Mouse (Mus musculus) hindbrain, postnatal 0 days (tissue): Measurements from ENCODE around the gene Vmn1r1. TPM values are rescaled to one million over a fixed set of nuclear protein-coding genes. Genes with fewer than 3 reads are reported as not detected.

Source experiments
- ATAC-seq: fragments of 200-750 bp; cut with Nextera tagmentation; 2 replicates; pipeline ENCODE4 v1.8.0; 2017; ENCODE audit warnings: mild to moderate bottlenecking, moderate TSS enrichment, moderate library complexity
- DNase-seq: peaks from one replicate; pipeline ENCODE4 v3.0.0-alpha.2; 2015; ENCODE audit warnings: low spot score
- H3K27ac ChIP-seq: fragments of 300-500 bp; sonication (generic); 2 replicates; pipeline ENCODE4 v1.5.1; 2014; ENCODE audit warnings: mild to moderate bottlenecking
- H3K27me3 ChIP-seq: fragments of 300-500 bp; sonication (generic); 2 replicates; pipeline ENCODE4 v1.6.1; 2014; ENCODE audit warnings: low read length, mixed read lengths; ENCODE audit not compliant: insufficient read depth
- H3K36me3 ChIP-seq: fragments of 300-500 bp; sonication (generic); 2 replicates; pipeline ENCODE4 v1.6.1; 2014; ENCODE audit warnings: low read length, mixed read lengths; ENCODE audit not compliant: insufficient read depth
- H3K4me1 ChIP-seq: fragments of 300-500 bp; sonication (generic); 2 replicates; pipeline ENCODE4 v1.6.1; 2014; ENCODE audit warnings: antibody characterized with exemption, low read length, mixed read lengths; ENCODE audit not compliant: insufficient read depth
- H3K4me2 ChIP-seq: fragments of 300-500 bp; sonication (generic); 2 replicates; pipeline ENCODE4 v1.6.1; 2014; ENCODE audit warnings: low read depth, mild to moderate bottlenecking, low read length, moderate library complexity, mixed read lengths
- H3K4me3 ChIP-seq: fragments of 300-500 bp; sonication (generic); 2 replicates; pipeline ENCODE4 v1.5.1; 2014; ENCODE audit warnings: low read length
- H3K9ac ChIP-seq: fragments of 300-500 bp; sonication (generic); replicated peaks from 2 replicates; pipeline ENCODE4 v1.6.1; 2014; ENCODE audit warnings: mild to moderate bottlenecking, low read length, moderate library complexity, mixed read lengths
- H3K9me3 ChIP-seq: fragments of 300-500 bp; sonication (generic); 2 replicates; pipeline ENCODE4 v1.6.1; 2016; ENCODE audit warnings: low read length, mixed read lengths
- CTCF ChIP-seq: IDR thresholded peaks from 2 replicates; pipeline ENCODE4 v1.5.1; 2016; ENCODE audit warnings: antibody characterized with exemption, control low read depth, low read depth
- WGBS: fragments of 180-500 bp; shearing (Covaris S2); extraction: QIAGEN DNeasy Blood & Tissue Kit; methylation state at CpG from one replicate; pipeline ENCODE4 v1.1.7; 2014; 5-methylcytosine and 5-hydroxymethylcytosine counted together
- polyA plus RNA-seq: library from polyadenylated mRNA; unstranded; fragments of >200 nt; fragmentation: Nextera tagmentation; extraction: Ambion mirVana; gene quantifications from 2 replicates; pipeline ENCODE4 v1.2.1, GENCODE M21; 2015
- total RNA-seq: library from RNA; depleted of rRNA; stranded (reverse); fragments of >200 nt; gene quantifications from 2 replicates; pipeline ENCODE4 v1.2.3, GENCODE M21; 2014

Vmn1r1 gene
- total and polyA plus RNA-seq, 2 experiments from 2014 or later = not detected

- Histone ChIP-seq H3K4me1 (no peaks in the 10 kb centered on the region), H3K4me2 (no peak overlapping the region), H3K27ac (no peak overlapping the region), H3K9me3 (no peaks in the 10 kb centered on the region), H3K4me3 (no peak overlapping the region), H3K9ac (no peak overlapping the region), H3K27me3 (no peaks in the 10 kb centered on the region), H3K36me3 (no peaks in the 10 kb centered on the region)
- no peak for ATAC-seq
- DNase-seq = no peak
- WGBS = 70% methylated on average over 7 of the region's 7 CpGs
- no peak for TF ChIP-seq CTCF
These were observed 15.3 kb downstream of the Vmn1r1 start for GRCm38 (mm10) chr1:182148864-182149514.

DNA sequence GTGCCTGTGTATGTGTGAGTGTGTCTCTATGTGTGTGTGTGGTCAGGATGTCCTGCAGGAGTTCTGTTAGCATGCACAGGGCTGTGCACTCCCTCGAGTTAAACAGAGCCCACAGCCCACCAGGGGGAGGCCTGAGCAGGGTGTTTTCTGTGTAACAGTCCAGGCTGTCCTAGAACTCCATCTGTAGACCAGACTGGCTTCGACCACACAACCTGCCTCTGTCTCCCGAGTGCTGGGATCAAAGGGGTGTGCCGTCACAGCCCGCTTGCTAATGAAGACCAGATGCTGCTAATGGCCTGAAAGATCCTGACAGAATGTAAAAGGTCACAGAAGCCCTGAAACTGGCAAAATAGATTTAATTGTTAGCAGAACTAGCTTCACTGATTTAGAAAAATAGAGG, 18.7 kb downstream of the Vmn1r1 start:
- H3K4me2 ChIP-seq = no peak overlapping the region
- WGBS = 56% methylated on average over 5 of the region's 5 CpGs

GRCm38 (mm10) chr1:182143288-182143687, 21.0 kb downstream of the Vmn1r1 start:
- DNase-seq = no peak
- no peaks in the 10 kb centered on the region for H3K36me3 ChIP-seq
- H3K27ac ChIP-seq = no peak overlapping the region
- WGBS = 79% methylated on average over 8 of the region's 8 CpGs
- H3K9ac ChIP-seq = no peak overlapping the region
- no peak overlapping the region for H3K4me2 ChIP-seq
- H3K4me3 ChIP-seq = no peak overlapping the region
- ATAC-seq = no peak
- no peaks in the 10 kb centered on the region for H3K4me1 ChIP-seq
- no peaks in the 10 kb centered on the region for H3K27me3 ChIP-seq
- peak; percentile 42; the same call in 1 of the 2 replicates for TF ChIP-seq CTCF
- no peaks in the 10 kb centered on the region for H3K9me3 ChIP-seq

More for the DNA sequence above, 18.7 kb downstream of the Vmn1r1 start:
- no peaks in the 10 kb centered on the region for H3K4me1 ChIP-seq
- no peaks in the 10 kb centered on the region for H3K27me3 ChIP-seq
- no peaks in the 10 kb centered on the region for H3K36me3 ChIP-seq
- H3K9me3 ChIP-seq = no peaks in the 10 kb centered on the region
- 0 out of 2 replicates have a peak, but pooled peaks have one; percentile 16 for TF ChIP-seq CTCF
- no peak for ATAC-seq
- no peak for DNase-seq
- H3K27ac ChIP-seq = no peak overlapping the region
- H3K4me3 ChIP-seq = no peak overlapping the region
- H3K9ac ChIP-seq = no peak overlapping the region

DNA sequence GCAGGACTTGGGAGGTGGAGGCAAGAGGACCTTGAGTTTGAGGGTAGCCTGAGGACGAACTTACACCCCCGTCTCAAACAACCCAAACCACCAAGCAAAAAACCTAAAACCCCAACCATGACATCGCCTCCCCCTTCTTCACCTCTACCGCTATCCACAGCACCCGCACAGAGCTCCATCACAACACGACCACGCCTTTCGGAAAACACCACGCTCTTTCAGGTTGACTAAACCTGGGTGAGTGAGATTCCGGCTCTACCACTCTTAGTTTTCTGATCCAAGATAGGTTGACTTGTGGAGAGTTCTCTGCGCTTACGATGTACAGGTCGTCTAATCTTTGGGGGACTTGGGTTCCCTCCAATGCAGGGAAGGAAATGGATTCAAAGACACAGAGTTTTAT, 21.6 kb downstream of the Vmn1r1 start:
- no peak overlapping the region for H3K4me2 ChIP-seq
- no peak overlapping the region for H3K27ac ChIP-seq
- no peaks in the 10 kb centered on the region for H3K9me3 ChIP-seq
- DNase-seq = no peak
- no peak for TF ChIP-seq CTCF
- H3K36me3 ChIP-seq = no peaks in the 10 kb centered on the region
- no peak overlapping the region for H3K9ac ChIP-seq
- no peaks in the 10 kb centered on the region for H3K27me3 ChIP-seq
- 95% methylated on average over 13 of the region's 13 CpGs for WGBS
- H3K4me1 ChIP-seq = no peaks in the 10 kb centered on the region
- no peak for ATAC-seq
- no peak overlapping the region for H3K4me3 ChIP-seq

GRCm38 (mm10) chr1:182140370-182140769, 23.9 kb downstream of the Vmn1r1 start:
- Histone ChIP-seq H3K4me1 (no peaks in the 10 kb centered on the region), H3K9me3 (no peaks in the 10 kb centered on the region), H3K4me3 (no peak overlapping the region), H3K27me3 (no peaks in the 10 kb centered on the region), H3K27ac (no peak overlapping the region), H3K4me2 (peak overlapping the region; percentile 11; the same call in 1 of the 2 replicates), H3K36me3 (no peaks in the 10 kb centered on the region), H3K9ac (no peak overlapping the region)
- peak; percentile 94 for TF ChIP-seq CTCF
- WGBS = 2% methylated on average over 6 of the region's 6 CpGs
- DNase-seq (peak; percentile 83), ATAC-seq (peak; percentile 67; the same call in 1 of the 2 replicates)

DNA sequence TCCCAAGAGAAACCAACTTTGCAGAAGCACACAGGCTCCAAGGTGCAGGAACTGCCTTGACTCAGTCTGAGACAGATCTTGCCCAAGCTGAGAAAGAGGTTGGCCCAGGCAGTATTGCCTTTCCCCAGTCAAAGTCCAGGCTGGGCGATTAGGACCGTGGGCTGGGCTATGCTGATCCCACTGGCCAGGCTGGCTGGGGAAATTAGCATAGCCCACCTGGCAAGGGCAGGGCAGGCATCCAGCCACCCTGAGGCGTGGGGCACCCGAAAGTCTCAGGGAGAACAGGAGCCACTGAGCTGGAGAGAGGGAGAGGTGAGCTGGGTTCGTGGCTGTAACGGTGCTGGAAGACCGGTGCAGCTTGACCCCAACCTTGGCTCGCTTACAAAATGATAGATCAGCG, 24.3 kb downstream of the Vmn1r1 start:
- ATAC-seq (no peak), DNase-seq (no peak)
- no peaks in the 10 kb centered on the region for H3K27me3 ChIP-seq
- 42% methylated on average over 9 of the region's 9 CpGs for WGBS
- TF ChIP-seq CTCF = no peak
- no peaks in the 10 kb centered on the region for H3K36me3 ChIP-seq
- no peak overlapping the region for H3K27ac ChIP-seq
- no peak overlapping the region for H3K9ac ChIP-seq
- H3K9me3 ChIP-seq = no peaks in the 10 kb centered on the region
- H3K4me3 ChIP-seq = no peak overlapping the region
- H3K4me1 ChIP-seq = no peaks in the 10 kb centered on the region
- H3K4me2 ChIP-seq = peak overlapping the region; percentile 11

- no peak for DNase-seq
- no peak for ATAC-seq
- peak; percentile 23; the same call in 1 of the 2 replicates for TF ChIP-seq CTCF
- H3K27me3 ChIP-seq = no peaks in the 10 kb centered on the region
- no peak overlapping the region for H3K4me3 ChIP-seq
- no peak overlapping the region for H3K9ac ChIP-seq
- 81% methylated on average over 8 of the region's 8 CpGs for WGBS
- no peaks in the 10 kb centered on the region for H3K36me3 ChIP-seq
- no peaks in the 10 kb centered on the region for H3K4me1 ChIP-seq
- no peak overlapping the region for H3K4me2 ChIP-seq
- H3K9me3 ChIP-seq = no peaks in the 10 kb centered on the region
- no peak overlapping the region for H3K27ac ChIP-seq
These were observed 26.1 kb downstream of the Vmn1r1 start for GRCm38 (mm10) chr1:182138172-182138571.
